Mouse (Mus musculus) MEL (cell line): ENCODE measurements around the gene Mdfic. TPM values are rescaled to one million over a fixed set of nuclear protein-coding genes. Genes with fewer than 3 reads are reported as not detected.

Source experiments
- DNase-seq: peaks from one replicate; pipeline ENCODE4 v3.0.0; 2011; ENCODE audit warnings: low read depth, low spot score
- H3K27ac ChIP-seq: 2 replicates; pipeline ENCODE4 v1.5.1; 2012; ENCODE audit warnings: low read depth, mild to moderate bottlenecking, control low read depth, low read length, moderate library complexity; ENCODE audit not compliant: control insufficient read depth
- H3K27me3 ChIP-seq, 2 experiments: fragments of 150-350 bp in 1 of 2; sonication (generic) in 1 of 2; 2 replicates each; pipeline ENCODE4 v1.6.1; 2012; ENCODE audit warnings: low read length in 2 of 2, mild to moderate bottlenecking in 2 of 2, improper control_type of control experiment in 1 of 2, moderate library complexity in 1 of 2; ENCODE audit not compliant: insufficient read depth in 2 of 2, control insufficient read depth in 1 of 2
- H3K36me3 ChIP-seq, 2 experiments: 2 replicates each; pipeline ENCODE4 v1.6.1; 2012 to 2014; ENCODE audit warnings: low read length in 2 of 2, improper control_type of control experiment in 1 of 2, inconsistent platforms in 1 of 2, mild to moderate bottlenecking in 1 of 2; ENCODE audit not compliant: insufficient read depth in 2 of 2, control insufficient read depth in 1 of 2
- H3K4me1 ChIP-seq, 2 experiments: fragments of 150-350 bp in 1 of 2; sonication (generic) in 1 of 2; 2 replicates each; pipeline ENCODE4 v1.6.1; 2012; ENCODE audit warnings: low read length in 2 of 2, improper control_type of control experiment in 1 of 2, mild to moderate bottlenecking in 1 of 2; ENCODE audit not compliant: insufficient read depth in 2 of 2, control insufficient read depth in 1 of 2
- H3K4me3 ChIP-seq, 2 experiments: fragments of 150-350 bp in 1 of 2; sonication (generic) in 1 of 2; 2 replicates each; pipeline ENCODE4 v1.5.1; 2012; ENCODE audit warnings: low read depth in 2 of 2, low read length in 2 of 2, mild to moderate bottlenecking in 2 of 2, moderate library complexity in 2 of 2, control low read depth in 1 of 2, improper control_type of control experiment in 1 of 2; ENCODE audit not compliant: control insufficient read depth in 1 of 2, insufficient read depth in 1 of 2
- H3K79me2 ChIP-seq: 2 replicates; pipeline ENCODE4 v1.6.1; 2012; ENCODE audit warnings: mild to moderate bottlenecking, low read length, moderate library complexity; ENCODE audit not compliant: control insufficient read depth, poor library complexity, insufficient read depth
- H3K9ac ChIP-seq: 2 replicates; pipeline ENCODE4 v1.6.1; 2012; ENCODE audit warnings: low read depth, mild to moderate bottlenecking, control low read depth, low read length, moderate library complexity; ENCODE audit not compliant: control insufficient read depth, poor library complexity, severe bottlenecking
- H3K9me3 ChIP-seq: fragments of 150-350 bp; sonication (generic); replicated peaks from 2 replicates; pipeline ENCODE4 v1.6.1; 2012; ENCODE audit warnings: mild to moderate bottlenecking, low read length, improper control_type of control experiment, moderate library complexity; ENCODE audit not compliant: insufficient read depth
- CHD2 ChIP-seq: IDR thresholded peaks from 2 replicates; pipeline ENCODE4 v1.6.1; 2011; ENCODE audit warnings: low read length, improper control_type of control experiment
- CTCF ChIP-seq, 3 experiments: IDR thresholded peaks in 2 of 3; conservative IDR thresholded peaks in 1 of 3; 2 replicates each; pipeline ENCODE4 v1.5.1; 2011 to 2012; ENCODE audit warnings: low read length in 3 of 3, low read depth in 2 of 3, mild to moderate bottlenecking in 2 of 3, improper control_type of control experiment in 1 of 3, inconsistent platforms in 1 of 3, mixed read lengths in 1 of 3, moderate library complexity in 1 of 3; ENCODE audit not compliant: control insufficient read depth in 1 of 3, insufficient read depth in 1 of 3, poor library complexity in 1 of 3, severe bottlenecking in 1 of 3
- ETS1 ChIP-seq: IDR thresholded peaks from 2 replicates; pipeline ENCODE4 v1.6.1; 2012; ENCODE audit warnings: low read depth, mild to moderate bottlenecking, inconsistent platforms, low read length, improper control_type of control experiment, moderate library complexity
- GATA1 ChIP-seq: IDR thresholded peaks from 2 replicates; pipeline ENCODE4 v1.6.1; 2011; ENCODE audit warnings: low read depth, low read length, improper control_type of control experiment
- HCFC1 ChIP-seq: IDR thresholded peaks from 2 replicates; pipeline ENCODE4 v1.6.1; 2012; ENCODE audit warnings: low read depth, mild to moderate bottlenecking, inconsistent platforms, low read length, improper control_type of control experiment, moderate library complexity
- JUND ChIP-seq: IDR thresholded peaks from 2 replicates; pipeline ENCODE4 v1.6.1; 2011; ENCODE audit warnings: low read depth, mild to moderate bottlenecking, improper control_type of control experiment, low read length
- KAT2A ChIP-seq: conservative IDR thresholded peaks from 2 replicates; pipeline ENCODE4 v1.6.1; 2012; ENCODE audit warnings: low read depth, low read length, improper control_type of control experiment, inconsistent platforms
- MAX ChIP-seq: IDR thresholded peaks from 2 replicates; pipeline ENCODE4 v1.6.1; 2011; ENCODE audit warnings: low read length, improper control_type of control experiment
- MAZ ChIP-seq: IDR thresholded peaks from 2 replicates; pipeline ENCODE4 v1.6.1; 2012; ENCODE audit warnings: low read depth, mild to moderate bottlenecking, inconsistent platforms, low read length, improper control_type of control experiment
- MEF2A ChIP-seq: IDR thresholded peaks from 2 replicates; pipeline ENCODE4 v1.6.1; 2014; ENCODE audit warnings: low read depth, mild to moderate bottlenecking, inconsistent platforms, low read length, improper control_type of control experiment; ENCODE audit not compliant: poor library complexity, insufficient replicate concordance, severe bottlenecking; ENCODE audit errors: extremely low read depth
- MYC ChIP-seq: IDR thresholded peaks from 2 replicates; pipeline ENCODE4 v1.6.1; 2011; ENCODE audit warnings: low read depth, mild to moderate bottlenecking, low read length, improper control_type of control experiment, moderate library complexity
- NRF1 ChIP-seq: IDR thresholded peaks from 2 replicates; pipeline ENCODE4 v1.6.1; 2014; ENCODE audit warnings: low read depth, mild to moderate bottlenecking, inconsistent platforms, low read length, improper control_type of control experiment, moderate library complexity; ENCODE audit not compliant: poor library complexity, insufficient read depth, severe bottlenecking
- POLR2A ChIP-seq, 2 experiments: IDR thresholded peaks; 2 replicates each; pipeline ENCODE4 v1.6.1; 2011 to 2012; ENCODE audit warnings: low read length in 2 of 2, mild to moderate bottlenecking in 2 of 2, control low read depth in 1 of 2, improper control_type of control experiment in 1 of 2, low read depth in 1 of 2, moderate library complexity in 1 of 2; ENCODE audit not compliant: control insufficient read depth in 1 of 2, insufficient read depth in 1 of 2, poor library complexity in 1 of 2
- POLR2AphosphoS2 ChIP-seq: IDR thresholded peaks from 2 replicates; pipeline ENCODE4 v1.6.1; 2011; ENCODE audit warnings: low read length, improper control_type of control experiment
- POLR2AphosphoS5 ChIP-seq: IDR thresholded peaks from 2 replicates; pipeline ENCODE4 v1.6.1; 2012; ENCODE audit warnings: low read depth, borderline replicate concordance, mild to moderate bottlenecking, inconsistent platforms, low read length, moderate library complexity, mixed read lengths
- TAL1 ChIP-seq: IDR thresholded peaks from 2 replicates; pipeline ENCODE4 v1.6.1; 2012; ENCODE audit warnings: mild to moderate bottlenecking, inconsistent platforms, low read length, moderate library complexity, mixed read lengths
- UBTF ChIP-seq: IDR thresholded peaks from 2 replicates; pipeline ENCODE4 v1.6.1; 2012; ENCODE audit warnings: low read depth, mild to moderate bottlenecking, inconsistent platforms, low read length, improper control_type of control experiment, moderate library complexity, borderline replicate concordance; ENCODE audit not compliant: insufficient read depth
- USF1 ChIP-seq: IDR thresholded peaks from 2 replicates; pipeline ENCODE4 v1.6.1; 2014; ENCODE audit warnings: low read depth, mild to moderate bottlenecking, inconsistent platforms, low read length, improper control_type of control experiment, moderate library complexity
- ZKSCAN1 ChIP-seq: IDR thresholded peaks from 2 replicates; pipeline ENCODE4 v1.6.1; 2012; ENCODE audit warnings: low read depth, mild to moderate bottlenecking, inconsistent platforms, low read length, improper control_type of control experiment, moderate library complexity
- polyA plus RNA-seq, 2 experiments: library from polyadenylated mRNA; stranded (reverse) in 1 of 2; unstranded in 1 of 2; fragments of >175 nt in 1 of 2; fragments of >200 nt in 1 of 2; gene quantifications; 2 replicates each; pipeline versions ENCODE4 v1.2.1 to v1.2.4; 2012; ENCODE audit warnings: low replicate concordance in 2 of 2, low read depth in 1 of 2; ENCODE audit not compliant: insufficient read length in 2 of 2, insufficient read depth in 1 of 2, missing spikeins in 1 of 2
- total RNA-seq: library from RNA; depleted of rRNA; stranded (reverse); fragments of 300-350 nt; gene quantifications from 2 replicates; pipeline ENCODE4 v1.2.3, GENCODE M21; 2012

Mdfic gene
- total and polyA plus RNA-seq, 3 experiments: not detected

DNA sequence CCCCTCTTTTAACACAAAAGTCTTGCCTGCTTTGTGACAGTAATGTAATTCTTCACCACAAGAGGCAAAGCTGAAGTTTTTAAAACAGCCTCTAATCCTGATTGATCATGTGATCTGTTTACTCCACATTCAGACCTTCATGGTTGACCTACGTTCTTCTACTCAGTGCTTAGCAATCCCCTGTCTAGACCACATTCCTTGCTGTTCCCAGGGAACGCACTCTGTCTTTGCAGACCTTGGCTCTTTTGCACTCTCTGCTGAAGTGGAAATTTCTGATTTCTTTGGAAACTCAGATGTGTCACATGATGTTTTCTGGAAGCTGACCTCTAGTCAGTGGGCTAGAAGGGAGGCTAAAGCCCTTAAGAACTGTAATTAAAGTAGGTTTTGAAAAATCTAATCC, 109.4 kb downstream of the Mdfic start:
- no peak for DNase-seq
- no peaks in the 10 kb centered on the region for H3K36me3 ChIP-seq
- no peaks in the 10 kb centered on the region for H3K9me3 ChIP-seq
- no peaks in the 10 kb centered on the region for H3K4me1 ChIP-seq
- H3K9ac ChIP-seq: no peak overlapping the region
- H3K4me3 ChIP-seq: no peak overlapping the region
- H3K27me3 ChIP-seq: no peaks in the 10 kb centered on the region
- no peak overlapping the region for H3K27ac ChIP-seq
- H3K79me2 ChIP-seq: no peaks in the 10 kb centered on the region
- TF ChIP-seq MYC (no peak), CHD2 (no peak), UBTF (no peak), HCFC1 (no peak), CTCF (IDR thresholded peaks at IDR 0.05 in 2 of 3, conservative IDR thresholded peaks at IDR 0.05 in 1 of 3; ENCODE audit: control insufficient read depth in 1 of 3, insufficient read depth in 1 of 3, low read depth in 2 of 3, low read length in 3 of 3, poor library complexity in 1 of 3, severe bottlenecking in 1 of 3) (no peak), POLR2AphosphoS2 (no peak), JUND (no peak), TAL1 (no peak), MEF2A (no peak), MAZ (no peak), NRF1 (no peak), POLR2AphosphoS5 (no peak), ETS1 (no peak), KAT2A (no peak), ZKSCAN1 (no peak), POLR2A (IDR thresholded peaks at IDR 0.05; ENCODE audit: control insufficient read depth in 1 of 2, insufficient read depth in 1 of 2, low read depth in 1 of 2, low read length in 2 of 2, poor library complexity in 1 of 2) (no peak)

DNA sequence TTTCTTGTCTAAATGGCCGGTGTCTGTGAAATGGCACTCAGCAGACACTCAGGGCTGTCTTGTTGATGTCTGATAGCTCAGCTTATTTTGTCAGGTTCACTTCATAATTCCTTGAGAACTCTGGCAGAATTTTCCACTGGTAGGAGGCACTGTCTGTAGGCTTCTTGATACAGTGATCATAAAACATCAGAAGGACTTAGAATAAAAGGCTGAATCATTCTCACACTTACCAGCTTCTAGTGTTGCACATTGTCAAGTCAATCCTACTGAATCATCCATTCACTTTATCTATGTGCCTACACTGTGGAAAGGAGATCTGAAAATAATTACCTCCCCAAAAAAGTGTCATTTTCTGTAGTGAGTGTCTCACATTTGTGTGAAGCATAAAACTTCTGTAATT, 110.2 kb downstream of the Mdfic start:
- H3K27ac ChIP-seq: no peak overlapping the region
- no peaks in the 10 kb centered on the region for H3K79me2 ChIP-seq
- no peak overlapping the region for H3K9ac ChIP-seq
- no peak for TF ChIP-seq USF1
- no peak for TF ChIP-seq UBTF
- no peak for TF ChIP-seq MAX
- no peak for TF ChIP-seq GATA1
- TF ChIP-seq POLR2AphosphoS5: no peak
- no peak for TF ChIP-seq ETS1
- no peaks in the 10 kb centered on the region for H3K36me3 ChIP-seq
- no peak overlapping the region for H3K4me3 ChIP-seq
- H3K9me3 ChIP-seq: no peaks in the 10 kb centered on the region
- no peaks in the 10 kb centered on the region for H3K4me1 ChIP-seq
- H3K27me3 ChIP-seq: no peaks in the 10 kb centered on the region
- no peak for DNase-seq
